Mouse (Mus musculus): ENCODE results near the gene Cand2.

Cand2 gene

GRCm38 (mm10) chr6:115832152-115832850 is 58.0 kb downstream of the Cand2 start:
- no peak for DNase-seq

- DNase-seq, result no peak
Measured at GRCm38 (mm10) chr6:115833861-115834260, 59.5 kb downstream of the Cand2 start.

- peak; percentile 75 to 76 for DNase-seq
Measured at GRCm38 (mm10) chr6:115838161-115838597, 63.8 kb downstream of the Cand2 start, which contains the start of gene Efcab12. Efcab12 (minus strand) TSS chr6:115838412.

GRCm38 (mm10) chr6:115838745-115839144 is 64.4 kb downstream of the Cand2 start:
- DNase-seq, result no peak

- no peak for DNase-seq
Measured at GRCm38 (mm10) chr6:115845006-115845405, 70.7 kb downstream of the Cand2 start.

GRCm38 (mm10) chr6:115846640-115847411 is 72.5 kb downstream of the Cand2 start:
- DNase-seq, result peak; percentile 39 to 75

GRCm38 (mm10) chr6:115848598-115849304 is 74.4 kb downstream of the Cand2 start:
- no peak for DNase-seq

GRCm38 (mm10) chr6:115852446-115853090 is 78.2 kb downstream of the Cand2 start:
- no peak for DNase-seq

- peak; percentile 98 to 100 for DNase-seq
Measured at GRCm38 (mm10) chr6:115853091-115853813, 78.9 kb downstream of the Cand2 start, which contains the start of the genes Mbd4 and Ift122. Mbd4 (minus strand) TSS chr6:115853371. Ift122 (plus strand) TSS chr6:115853470.

- no peak for DNase-seq
Measured at GRCm38 (mm10) chr6:115853985-115854384, 79.6 kb downstream of the Cand2 start.

GRCm38 (mm10) chr6:115854432-115854831 is 80.1 kb downstream of the Cand2 start:
- DNase-seq, result no peak

Measured in lung, postnatal 4 days (tissue).